Mouse (Mus musculus) myocyte (in vitro differentiated cells): ENCODE results near the gene Adgrl1.

Experiments
- MAX ChIP-seq: IDR thresholded peaks from one replicate; pipeline ENCODE4 v1.6.1; 2011; ENCODE audit warnings: low read depth, mild to moderate bottlenecking, control low read depth
- MYOD1 ChIP-seq, 3 experiments: IDR thresholded peaks; one replicate each; pipeline ENCODE4 v1.6.1; 2011; ENCODE audit warnings: control low read depth in 2 of 3, low read depth in 2 of 3, mild to moderate bottlenecking in 2 of 3, moderate library complexity in 1 of 3; ENCODE audit not compliant: insufficient read length in 2 of 3, control insufficient read depth in 1 of 3
- MYOG ChIP-seq, 3 experiments: IDR thresholded peaks; one replicate each; pipeline ENCODE4 v1.6.1; 2011; ENCODE audit warnings: control low read depth in 2 of 3, low read depth in 2 of 3, mild to moderate bottlenecking in 2 of 3; ENCODE audit not compliant: insufficient read length in 2 of 3, control insufficient read depth in 1 of 3, insufficient read depth in 1 of 3
- POLR2A ChIP-seq: IDR thresholded peaks from one replicate; pipeline ENCODE4 v1.6.1; 2011; ENCODE audit warnings: low read depth, mild to moderate bottlenecking, control low read depth, moderate library complexity; ENCODE audit not compliant: insufficient read length
- REST ChIP-seq: IDR thresholded peaks from one replicate; pipeline ENCODE4 v1.6.1; 2011; ENCODE audit warnings: mild to moderate bottlenecking, control low read depth, moderate library complexity; ENCODE audit not compliant: insufficient read depth, insufficient read length
- TCF12 ChIP-seq: IDR thresholded peaks from one replicate; pipeline ENCODE4 v1.6.1; 2011; ENCODE audit warnings: mild to moderate bottlenecking, control low read depth; ENCODE audit not compliant: poor library complexity, insufficient read depth, severe bottlenecking
- TCF3 ChIP-seq: IDR thresholded peaks from one replicate; pipeline ENCODE4 v1.6.1; 2011; ENCODE audit warnings: low read depth, control low read depth; ENCODE audit not compliant: insufficient read length
- USF1 ChIP-seq: IDR thresholded peaks from one replicate; pipeline ENCODE4 v1.6.1; 2011; ENCODE audit warnings: low read depth, mild to moderate bottlenecking, control low read depth, moderate library complexity

- TF ChIP-seq POLR2A (no peak), MYOD1 (IDR thresholded peaks at IDR 0.05; ENCODE audit: control insufficient read depth in 1 of 3, insufficient read length in 2 of 3, low read depth in 2 of 3) (no peak), MAX (no peak), MYOG (IDR thresholded peaks at IDR 0.05; ENCODE audit: control insufficient read depth in 1 of 3, insufficient read depth in 1 of 3, insufficient read length in 2 of 3, low read depth in 2 of 3) (no peak), USF1 (no peak), REST (no peak), TCF12 (no peak), TCF3 (no peak)
Measured at GRCm38 (mm10) chr8:83898456-83898855, 1.4 kb upstream of the Adgrl1 start.
